Mouse (Mus musculus) testis, adult 2 months (tissue): Measurements from ENCODE around the gene Fam181b.

Experiments used
- CTCF ChIP-seq: fragments of 200-500 bp; IDR thresholded peaks from 2 replicates; pipeline ENCODE4 v1.5.1; 2012; ENCODE audit warnings: low read depth, mild to moderate bottlenecking, inconsistent platforms, low read length, moderate library complexity; ENCODE audit not compliant: control insufficient read depth, insufficient read depth, insufficient replicate concordance
- POLR2A ChIP-seq: fragments of 200-500 bp; IDR thresholded peaks from 2 replicates; pipeline ENCODE4 v1.6.1; 2012; ENCODE audit warnings: low read depth, mild to moderate bottlenecking, inconsistent platforms, low read length, moderate library complexity; ENCODE audit not compliant: control insufficient read depth

- no peak for TF ChIP-seq POLR2A
- no peak for TF ChIP-seq CTCF
Measured at GRCm38 (mm10) chr7:93117561-93117960, 37.9 kb downstream of the Fam181b start.
